Mouse (Mus musculus) large intestine, adult 2 months (tissue): ENCODE results near the gene Cebpa. TPM values are rescaled to one million over a fixed set of nuclear protein-coding genes. Genes with fewer than 3 reads are reported as not detected.
A peak's percentile ranks its signal among the peaks of the same experiment; 100 is the strongest.

Source experiments
- DNase-seq: peaks from one replicate; pipeline ENCODE4 v3.0.0-alpha.2; 2012; ENCODE audit warnings: low read depth, low spot score
- WGBS: fragments of 180-500 bp; shearing (Covaris S2); methylation state at CpG from one replicate; pipeline ENCODE4 v1.1.7; 2018; 5-methylcytosine and 5-hydroxymethylcytosine counted together
- polyA plus RNA-seq: library from polyadenylated mRNA; depleted of rRNA; stranded (reverse); fragments of >200 nt; gene quantifications from 2 replicates; pipeline ENCODE4 v1.2.3, GENCODE M21; 2012; rRNA removed

Gene Cebpa
- polyA plus RNA-seq: 30.9 and 36.3 TPM in 2 replicates

DNA sequence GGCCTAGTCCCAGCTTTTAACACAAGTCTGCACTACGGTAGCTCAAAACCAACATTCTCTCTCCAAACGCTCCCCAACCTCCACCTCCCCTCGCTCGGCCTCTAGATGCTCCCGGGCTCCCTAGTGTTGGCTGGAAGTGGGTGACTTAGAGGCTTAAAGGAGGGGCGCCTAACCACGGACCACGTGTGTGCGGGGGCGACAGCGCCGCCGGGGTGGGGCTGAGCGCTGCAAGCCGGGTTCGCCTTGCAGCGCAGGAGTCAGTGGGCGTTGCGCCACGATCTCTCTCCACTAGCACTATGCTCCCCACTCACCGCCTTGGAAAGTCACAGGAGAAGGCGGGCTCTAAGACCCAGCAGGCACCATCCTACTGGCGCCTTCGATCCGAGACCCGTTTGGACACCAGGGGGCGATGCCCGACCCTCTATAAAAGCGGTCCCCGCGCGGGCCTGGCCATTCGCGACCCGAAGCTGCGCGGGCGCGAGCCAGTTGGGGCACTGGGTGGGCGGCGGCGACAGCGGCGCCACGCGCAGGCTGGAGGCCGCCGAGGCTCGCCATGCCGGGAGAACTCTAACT lies at the start of gene Cebpa:
TSS of gene Cebpa (plus strand) at position 453 of the 573 bp plus-strand sequence.
- WGBS: under 1% methylated on average over 50 of the region's 50 CpGs
- peak; percentile 88 for DNase-seq

DNA sequence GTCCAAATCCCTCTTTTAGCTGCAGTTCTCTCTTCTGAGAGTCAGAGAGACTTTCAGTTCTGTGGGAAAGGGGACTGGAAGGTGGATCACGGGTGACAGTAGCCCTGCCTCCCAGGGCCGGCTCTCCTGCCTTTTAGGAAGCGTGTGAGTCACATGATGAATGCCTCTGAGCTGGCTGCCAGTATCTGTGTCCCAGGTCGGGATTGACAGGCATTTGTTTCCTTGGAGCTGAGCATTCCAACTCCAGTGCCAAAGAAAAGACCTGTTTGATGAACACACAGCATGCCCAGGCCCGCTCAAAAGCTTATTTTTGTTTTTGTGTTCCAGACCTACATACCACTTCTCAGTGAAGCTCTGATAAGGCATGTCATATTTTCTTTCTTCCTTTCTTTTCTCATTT lies 42.4 kb upstream of the Cebpa start:
- 49% methylated on average over 5 of the region's 5 CpGs for WGBS
- no peak for DNase-seq

DNA sequence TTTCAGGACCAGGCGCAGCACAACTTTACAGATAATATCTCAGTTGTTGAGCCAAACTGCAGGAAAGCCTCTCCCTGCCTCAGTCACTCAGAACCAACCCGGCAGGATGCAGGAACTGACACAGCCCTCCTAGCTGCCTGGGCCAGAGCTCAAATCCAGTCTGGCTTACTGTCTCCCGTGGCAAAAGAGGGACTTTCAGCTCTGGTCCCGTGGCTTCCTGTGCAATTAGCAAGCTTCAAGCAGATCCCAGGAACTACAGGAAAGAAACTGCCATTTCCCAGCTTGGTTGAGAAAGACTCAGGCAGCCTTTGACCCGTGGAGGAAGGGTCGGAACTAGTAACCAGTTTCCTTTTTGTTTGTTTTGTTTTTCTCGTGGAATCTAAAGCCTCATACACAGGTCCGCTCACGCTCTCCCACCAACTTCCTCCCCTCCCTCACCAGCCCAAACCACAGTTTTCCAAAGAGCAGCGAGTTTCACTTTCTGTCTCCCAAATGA lies 38.2 kb upstream of the Cebpa start:
- DNase-seq: no peak
- 4% methylated on average over 10 of the region's 10 CpGs for WGBS

DNA sequence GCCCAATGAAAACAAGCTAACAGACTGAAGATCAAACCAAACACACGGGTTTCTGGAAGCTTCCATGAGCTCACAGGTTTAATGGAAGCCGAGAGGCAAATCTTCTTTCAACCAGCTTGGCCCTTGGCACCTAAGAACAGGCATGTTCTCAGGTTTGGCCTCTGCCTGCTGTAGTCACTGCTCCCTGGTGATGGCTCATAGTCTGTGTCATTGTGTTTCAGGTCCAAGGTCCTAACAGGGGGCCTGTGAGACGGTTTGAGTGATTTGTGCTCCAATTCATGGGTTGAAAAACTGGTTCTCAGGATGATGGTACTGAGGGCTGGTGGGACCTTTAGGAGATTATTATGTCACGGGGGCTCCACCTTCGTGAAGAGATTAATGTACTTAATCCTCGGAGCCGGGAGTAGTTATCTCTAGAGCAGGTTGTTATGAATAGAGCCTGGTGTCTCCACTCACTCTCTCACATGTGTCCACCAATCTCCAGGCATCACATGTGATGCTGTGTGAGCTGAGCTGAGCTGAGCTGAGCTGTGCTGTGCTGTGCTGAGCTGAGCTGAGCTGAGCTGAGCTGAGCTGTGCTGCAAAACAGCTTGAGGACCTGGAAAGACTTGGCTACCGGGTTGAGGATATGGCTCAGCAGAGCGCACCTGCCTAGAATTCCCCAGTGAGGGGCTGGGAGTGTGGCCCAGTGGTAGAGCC lies 37.5 kb upstream of the Cebpa start:
- DNase-seq: no peak
- WGBS: 59% methylated on average over 9 of the region's 9 CpGs

DNA sequence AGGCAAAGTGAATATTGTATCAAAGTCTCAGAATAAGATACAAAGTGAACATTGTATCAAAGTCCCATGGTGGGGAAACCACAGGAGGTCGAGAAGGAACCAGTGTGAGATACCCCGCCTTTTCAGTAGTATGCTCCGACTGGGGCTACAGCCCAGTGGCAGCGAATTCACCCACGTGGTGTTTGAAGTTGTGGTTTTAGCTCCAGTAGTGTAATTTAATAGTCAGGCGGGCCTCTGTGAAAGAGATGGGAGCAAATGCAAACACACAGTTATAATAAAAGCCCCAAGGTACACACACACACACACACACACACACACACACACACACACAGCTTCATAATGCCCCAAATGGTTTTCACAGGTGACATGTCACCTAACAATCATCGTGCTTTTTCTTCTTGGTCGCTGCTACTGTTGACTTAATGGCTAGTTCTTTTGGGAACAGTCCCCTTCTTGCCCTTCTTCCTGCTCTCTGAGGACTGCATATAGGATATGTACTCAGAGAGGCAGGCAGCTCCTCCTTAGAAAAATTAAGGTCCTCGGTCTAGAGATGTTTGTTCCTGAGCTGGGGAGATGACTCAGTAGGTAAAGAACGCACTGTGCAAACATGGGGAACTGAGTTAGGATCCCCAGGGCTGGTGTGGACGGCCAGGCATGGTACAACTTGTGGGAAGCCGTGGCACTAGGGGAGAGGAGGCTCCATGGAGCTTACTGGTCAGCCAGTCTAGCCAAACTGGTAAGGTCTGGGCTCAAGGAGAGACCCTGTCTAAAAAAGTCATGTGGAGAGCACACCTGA lies 34.3 kb upstream of the Cebpa start:
- no peak for DNase-seq

DNA sequence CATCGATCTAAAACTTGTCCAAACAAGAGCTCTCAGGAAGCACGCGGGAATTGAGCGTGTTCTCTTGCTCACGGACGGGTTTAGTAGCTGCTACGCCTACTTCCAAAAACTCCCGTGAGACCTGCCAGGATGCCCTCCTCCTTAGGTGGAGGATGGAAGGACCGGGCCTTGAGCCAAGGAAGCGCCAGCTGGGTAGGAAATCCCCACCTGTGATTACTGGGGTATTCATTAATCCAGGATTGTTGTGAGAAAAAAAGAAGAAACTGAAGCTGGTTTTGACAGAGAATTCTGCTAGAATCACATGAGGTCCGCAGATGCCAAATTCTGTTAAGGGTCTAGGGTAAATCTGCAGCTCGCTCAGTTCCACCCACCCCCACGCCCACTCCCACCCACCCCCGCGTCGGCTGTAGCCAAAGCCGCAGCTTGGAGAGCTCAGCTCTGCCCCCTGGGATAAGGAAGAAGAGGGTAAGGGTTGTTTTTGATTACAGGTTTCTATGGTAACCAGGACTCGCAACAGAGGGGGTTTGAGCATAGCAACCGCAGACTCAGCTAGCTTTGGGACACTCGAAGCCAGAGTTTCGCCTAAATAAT lies 32.7 kb upstream of the Cebpa start:
- WGBS: 2% methylated on average over 21 of the region's 21 CpGs
- no peak for DNase-seq

More for the DNA sequence above, 34.3 kb upstream of the Cebpa start:
- WGBS: 27% methylated on average over 12 of the region's 12 CpGs

DNA sequence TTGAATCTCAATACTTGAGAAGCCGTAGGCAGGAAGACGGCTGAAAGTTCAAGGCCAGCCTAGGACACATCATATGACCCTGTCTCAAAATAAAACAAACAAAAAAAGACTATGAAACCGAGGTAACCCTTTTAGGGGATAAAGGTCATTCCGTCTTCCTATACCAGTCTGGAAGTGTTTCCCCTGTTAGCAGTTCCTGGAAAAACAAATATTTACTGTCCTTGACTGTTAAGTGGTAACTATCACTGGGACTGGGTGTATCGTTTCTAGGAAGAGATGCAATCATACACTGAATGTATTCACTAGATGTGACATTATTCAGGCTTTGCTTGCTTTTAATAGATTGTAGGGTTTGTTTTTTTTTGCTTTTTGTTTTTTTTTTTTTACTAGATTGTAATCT lies 28.5 kb upstream of the Cebpa start:
- DNase-seq: no peak
- WGBS: 26% methylated on average over 5 of the region's 5 CpGs

DNA sequence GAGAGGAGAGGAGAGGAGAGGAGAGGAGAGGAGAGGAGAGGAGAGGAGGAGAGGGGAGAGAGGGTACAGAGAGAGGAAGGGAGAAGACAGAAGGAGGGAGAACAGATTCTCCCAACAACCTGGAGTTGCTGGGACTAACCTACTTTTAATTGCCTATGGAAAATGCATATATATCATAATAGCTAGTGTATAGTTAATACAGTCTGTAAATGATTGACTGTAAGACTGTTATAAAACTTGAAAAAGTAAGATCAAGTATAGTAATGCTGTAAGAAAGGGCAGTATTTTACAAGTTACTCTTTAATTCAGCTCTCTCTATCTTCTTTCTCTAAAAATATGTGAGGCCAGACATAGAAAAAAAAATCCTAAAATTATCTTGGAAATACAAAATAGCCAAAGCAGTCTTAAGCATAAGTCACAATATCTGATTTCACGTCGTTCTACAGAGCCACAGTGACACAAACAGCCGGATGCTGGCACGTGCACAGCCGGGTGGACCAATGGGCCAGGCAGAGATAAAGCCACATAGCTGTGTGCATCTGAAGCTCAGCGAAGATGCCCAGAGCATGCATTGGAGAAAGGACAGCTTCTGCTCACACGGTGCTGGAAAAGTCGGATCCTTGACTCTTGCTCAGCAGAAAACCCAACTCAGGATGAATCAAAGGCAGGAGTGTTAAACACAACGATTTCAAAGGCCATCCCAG lies 24.0 kb upstream of the Cebpa start:
- no peak for DNase-seq
- WGBS: 28% methylated on average over 9 of the region's 9 CpGs

DNA sequence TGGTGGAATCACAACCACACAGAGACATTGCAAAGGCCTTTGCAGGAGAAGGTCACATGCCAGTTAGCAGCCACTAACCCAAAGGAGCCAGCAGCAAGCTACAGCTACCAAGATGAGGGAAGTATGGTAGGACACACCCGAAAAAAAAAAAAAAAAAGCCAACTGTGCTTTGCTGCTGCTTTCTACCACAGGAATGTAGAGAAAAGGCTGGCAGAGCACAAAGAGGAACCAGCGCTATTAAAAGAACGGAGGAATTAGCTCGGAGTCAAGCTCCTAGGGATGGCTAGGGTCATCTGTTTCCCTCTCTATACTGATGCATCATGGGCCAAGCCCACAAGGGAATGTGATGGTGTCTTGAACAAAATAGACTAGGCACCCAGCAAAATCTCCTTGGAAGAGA lies 20.3 kb upstream of the Cebpa start:
- WGBS: 66% methylated on average over 4 of the region's 4 CpGs
- DNase-seq: no peak

DNA sequence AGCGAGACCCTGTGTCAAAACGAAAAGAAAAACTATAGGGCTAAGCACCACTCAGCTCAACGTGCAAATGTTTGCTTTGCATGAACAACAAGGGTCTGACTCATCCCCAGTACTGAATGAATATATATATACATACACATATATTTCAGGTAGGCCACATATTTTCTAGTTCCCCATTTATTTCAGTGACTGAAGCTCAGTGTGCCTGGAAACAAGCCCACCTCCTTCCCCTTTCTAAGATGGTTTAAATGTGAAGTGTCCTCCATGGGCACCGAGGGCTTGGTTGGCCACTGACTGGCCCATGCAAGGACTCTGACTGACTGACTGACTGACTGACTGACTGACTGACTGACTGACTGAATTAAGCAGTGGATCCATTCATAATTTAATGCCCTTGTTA lies 19.6 kb upstream of the Cebpa start:
- DNase-seq: no peak
- WGBS: 74% methylated on average over 4 of the region's 4 CpGs

DNA sequence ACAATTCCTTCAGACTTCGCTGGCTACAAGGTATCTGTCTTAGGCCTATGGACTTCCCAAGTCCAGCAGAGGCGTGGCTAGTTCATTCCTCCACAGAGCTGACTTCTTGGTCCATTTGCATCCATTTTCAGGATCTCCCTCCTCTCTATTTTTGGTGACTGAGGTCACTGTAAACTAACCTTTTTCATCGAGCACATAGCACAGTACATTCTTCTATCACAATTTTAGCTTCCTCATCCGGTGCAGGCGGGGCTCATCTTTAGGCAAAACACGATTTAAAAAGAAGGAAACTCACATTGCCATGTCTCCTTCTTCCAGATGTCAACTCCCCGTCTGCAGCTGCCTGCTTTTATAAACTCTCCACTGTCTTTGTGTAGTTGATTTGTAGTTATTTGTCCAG lies 12.5 kb upstream of the Cebpa start:
- no peak for DNase-seq
- 47% methylated on average over 7 of the region's 7 CpGs for WGBS

DNA sequence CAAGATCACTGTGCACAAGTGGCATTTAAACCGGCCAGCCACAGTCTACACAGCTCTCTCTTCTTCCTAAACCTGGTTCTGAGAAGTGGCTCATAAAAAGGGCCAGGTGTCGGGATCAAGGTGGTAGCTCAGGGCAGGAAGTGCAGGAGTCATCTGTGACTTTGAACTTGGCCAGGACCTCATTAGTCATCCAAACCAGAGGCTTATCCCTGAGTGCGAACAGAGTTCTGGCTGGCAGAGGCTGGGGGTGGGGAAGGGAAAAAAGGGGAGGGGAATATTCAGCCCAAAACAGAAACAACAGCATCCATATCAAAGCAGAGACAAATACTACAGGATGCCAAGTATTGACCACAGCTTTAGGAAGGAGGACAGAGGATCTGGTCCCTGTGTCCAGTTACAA lies 11.5 kb upstream of the Cebpa start:
- DNase-seq: no peak
- WGBS: 9% methylated on average over 3 of the region's 3 CpGs

DNA sequence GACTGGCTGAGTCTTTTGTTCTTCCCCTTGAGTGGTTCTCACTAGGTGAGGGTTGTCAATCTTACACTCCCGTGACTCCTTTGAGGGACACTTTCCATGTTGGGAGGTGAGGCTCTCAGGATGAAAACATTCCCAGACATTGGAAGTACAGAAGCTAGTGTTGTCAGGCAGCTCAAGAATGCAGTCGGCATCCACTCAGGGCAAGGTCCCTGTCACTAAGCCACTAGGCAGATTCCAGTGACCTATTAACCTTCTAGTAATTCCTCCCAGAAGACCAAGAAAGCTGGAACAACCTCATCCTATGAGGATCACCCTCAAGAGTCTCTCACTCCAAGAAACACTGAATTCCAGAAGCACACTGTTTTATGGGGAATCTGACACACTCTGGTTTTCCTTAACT lies 11.0 kb upstream of the Cebpa start:
- WGBS: 41% methylated on average over 2 of the region's 2 CpGs

DNA sequence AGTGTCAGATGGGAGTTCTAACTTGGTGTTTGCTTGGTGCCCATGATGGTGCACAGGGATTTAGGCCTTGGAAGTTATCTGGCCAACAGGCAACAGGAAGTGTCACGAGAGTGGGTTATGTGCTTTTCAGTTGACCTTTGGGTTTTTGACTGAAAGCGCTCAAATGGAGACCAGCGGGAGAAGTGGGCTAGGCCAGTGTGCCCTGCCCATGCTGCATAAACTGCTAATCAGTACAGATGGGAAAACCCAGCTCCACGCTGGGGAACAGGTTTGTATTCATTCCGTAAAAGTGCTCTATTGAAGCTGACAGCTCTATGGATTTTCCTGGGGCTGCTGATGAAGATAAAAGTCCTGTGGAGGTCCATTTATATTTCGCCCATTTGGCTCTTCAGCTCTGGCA lies 10.4 kb upstream of the Cebpa start:
- WGBS: 47% methylated on average over 6 of the region's 6 CpGs

More for the DNA sequence above, 11.0 kb upstream of the Cebpa start:
- DNase-seq: no peak

DNA sequence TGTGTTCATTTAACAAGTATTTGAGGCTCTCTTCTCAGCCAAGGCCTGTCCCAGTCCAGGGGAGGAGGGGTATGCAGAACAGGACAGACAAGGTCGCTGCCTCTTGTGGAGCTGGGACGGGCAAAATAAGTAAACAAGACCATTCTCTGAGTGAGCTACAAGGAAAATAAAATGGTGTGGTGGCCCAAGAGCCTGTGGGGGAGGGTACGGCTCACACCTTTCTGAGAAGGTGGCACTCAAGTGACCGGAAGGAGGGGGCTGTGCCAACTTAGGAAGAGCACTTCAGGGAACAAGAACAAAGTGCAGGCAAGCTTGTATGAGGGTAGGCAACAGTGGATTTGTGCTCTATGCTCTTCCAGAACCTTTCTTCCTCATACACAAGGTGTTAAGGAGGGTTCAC lies 6.0 kb upstream of the Cebpa start:
- WGBS: 34% methylated on average over 4 of the region's 4 CpGs
- DNase-seq: no peak

More for the DNA sequence above, 10.4 kb upstream of the Cebpa start:
- DNase-seq: no peak

DNA sequence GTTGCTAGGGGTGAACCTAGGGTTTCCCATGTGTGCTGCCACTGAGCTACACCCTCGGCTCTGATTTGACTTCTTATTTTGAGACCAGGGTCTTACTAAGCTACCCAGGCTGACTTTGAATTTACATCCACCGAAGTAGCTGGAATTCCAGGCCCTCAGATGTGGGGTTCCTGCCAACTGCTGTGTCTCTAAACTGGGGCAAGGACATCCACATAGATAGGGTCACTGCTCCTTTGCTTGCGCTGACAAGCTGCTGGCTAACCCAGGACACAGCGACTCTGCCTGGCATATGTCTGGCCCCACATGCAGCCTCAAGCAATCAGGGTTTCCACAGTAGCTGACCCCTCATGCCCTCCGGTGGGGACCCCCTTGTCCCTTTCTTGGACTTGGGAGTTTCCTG lies 5.4 kb upstream of the Cebpa start:
- no peak for DNase-seq
- 73% methylated on average over 5 of the region's 5 CpGs for WGBS

DNA sequence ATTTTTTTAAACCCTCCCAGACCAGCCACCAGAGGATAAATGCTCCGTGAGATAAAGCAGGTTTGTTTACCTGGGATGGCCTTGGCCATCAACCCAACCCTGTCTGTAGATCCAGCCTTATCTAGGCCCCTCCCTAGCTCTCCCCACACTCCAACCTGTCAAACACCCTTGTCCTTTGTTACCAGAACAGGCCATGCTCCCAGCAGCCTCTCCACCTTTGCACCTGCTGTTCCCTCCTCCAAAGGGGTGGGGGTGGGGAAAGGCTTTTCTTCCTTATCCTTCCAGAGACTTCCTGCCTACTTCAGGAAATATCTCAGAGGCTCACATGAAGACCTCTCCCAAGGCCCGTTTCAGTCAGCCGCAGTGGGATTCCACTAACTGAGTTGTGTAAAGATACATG lies 2.6 kb upstream of the Cebpa start:
- WGBS: 22% methylated on average over 3 of the region's 3 CpGs
- DNase-seq: peak; percentile 94

DNA sequence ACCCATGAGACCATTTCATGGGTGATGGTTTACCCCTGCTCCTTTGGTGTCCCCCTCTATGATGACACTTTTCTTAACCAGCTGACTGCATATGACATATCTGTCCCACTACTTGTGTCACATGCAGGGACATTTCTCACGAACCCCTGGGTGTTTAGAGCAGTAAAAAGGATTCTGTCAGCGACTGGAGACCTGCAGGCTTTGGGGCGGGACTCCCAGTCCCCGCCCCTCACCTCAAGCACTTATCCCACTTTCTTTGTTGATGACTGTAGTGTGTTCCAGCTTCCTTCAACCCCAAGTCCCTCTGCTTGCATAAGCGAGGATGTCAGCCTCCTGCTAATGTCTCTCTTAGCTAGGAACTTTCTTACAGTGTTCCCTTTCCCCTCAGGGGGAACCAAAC lies 2.0 kb upstream of the Cebpa start:
- no peak for DNase-seq
- 29% methylated on average over 5 of the region's 5 CpGs for WGBS

DNA sequence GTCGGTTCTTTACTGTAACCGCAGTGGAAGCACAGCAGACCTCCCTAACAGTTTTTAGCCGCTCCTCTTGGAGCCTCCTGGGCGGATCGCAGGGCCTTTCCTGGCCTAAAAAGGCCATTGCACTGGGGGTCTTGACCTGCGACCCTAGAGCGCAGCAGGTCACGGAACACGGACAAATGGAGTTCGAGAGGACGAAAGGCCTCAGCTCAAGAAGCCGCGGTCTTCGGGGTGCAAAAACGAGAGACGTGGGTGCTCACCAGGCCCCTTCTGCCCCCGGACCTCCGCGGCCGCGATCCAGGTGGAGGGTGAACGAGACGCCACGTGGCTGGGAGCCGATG lies 1.4 kb upstream of the Cebpa start:
- WGBS: 3% methylated on average over 25 of the region's 25 CpGs
- no peak for DNase-seq
